Mouse (Mus musculus) kidney, postnatal 25 days (tissue): ENCODE data around the gene Gm9837.
"Not testable (repeated sequence)": the region's sequence is repeated elsewhere in the genome, so short reads cannot be mapped to it uniquely, and the experiment has no call there.

ENCODE experiments used
- DNase-seq, 2 experiments: peaks; one replicate each; pipeline ENCODE4 v3.0.0; 2021; ENCODE audit warnings: mixed read lengths in 2 of 2

Gene Gm9837

DNA sequence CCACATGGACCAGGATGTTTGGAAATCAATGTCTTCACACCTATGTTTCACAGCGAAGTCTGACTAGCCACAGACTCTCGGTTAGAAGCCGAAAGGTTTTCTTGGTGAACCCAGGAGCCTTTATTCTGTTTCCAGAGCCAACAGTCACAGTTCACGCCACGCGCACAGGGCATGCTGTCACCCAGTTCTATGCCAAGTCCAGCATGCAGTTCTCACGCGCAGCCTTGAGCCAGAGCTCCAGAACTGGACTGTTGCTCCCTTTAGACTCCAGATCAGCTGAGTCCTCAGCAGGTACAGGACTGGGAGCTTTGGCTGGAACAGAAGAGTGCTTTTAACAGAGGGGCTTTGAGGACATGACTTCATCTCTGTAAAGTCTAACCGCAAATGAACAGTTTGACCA is 17.9 kb downstream of the Gm9837 start:
- DNase-seq = peak in 1 of 2 experiments; percentile 48

DNA sequence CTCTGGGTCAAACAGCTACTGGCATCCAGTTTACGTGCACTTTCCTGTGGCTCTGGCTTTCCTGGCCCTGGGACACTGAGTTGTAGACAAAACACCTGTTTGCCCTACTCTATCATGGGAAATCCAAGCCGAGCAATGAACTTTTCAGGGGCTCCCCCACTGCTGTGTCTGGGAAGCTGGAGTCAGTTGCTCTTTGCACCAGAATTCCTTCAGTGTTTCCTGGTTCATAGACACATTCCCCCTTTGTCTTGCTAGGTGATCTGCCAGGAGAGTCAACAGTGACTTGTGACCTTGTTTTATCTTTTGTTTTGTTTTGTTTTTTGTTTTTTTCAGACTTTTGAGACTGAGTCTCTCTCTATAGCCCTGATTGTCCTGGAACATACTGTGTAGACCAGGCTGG is 18.9 kb downstream of the Gm9837 start:
- no peak for DNase-seq

DNA sequence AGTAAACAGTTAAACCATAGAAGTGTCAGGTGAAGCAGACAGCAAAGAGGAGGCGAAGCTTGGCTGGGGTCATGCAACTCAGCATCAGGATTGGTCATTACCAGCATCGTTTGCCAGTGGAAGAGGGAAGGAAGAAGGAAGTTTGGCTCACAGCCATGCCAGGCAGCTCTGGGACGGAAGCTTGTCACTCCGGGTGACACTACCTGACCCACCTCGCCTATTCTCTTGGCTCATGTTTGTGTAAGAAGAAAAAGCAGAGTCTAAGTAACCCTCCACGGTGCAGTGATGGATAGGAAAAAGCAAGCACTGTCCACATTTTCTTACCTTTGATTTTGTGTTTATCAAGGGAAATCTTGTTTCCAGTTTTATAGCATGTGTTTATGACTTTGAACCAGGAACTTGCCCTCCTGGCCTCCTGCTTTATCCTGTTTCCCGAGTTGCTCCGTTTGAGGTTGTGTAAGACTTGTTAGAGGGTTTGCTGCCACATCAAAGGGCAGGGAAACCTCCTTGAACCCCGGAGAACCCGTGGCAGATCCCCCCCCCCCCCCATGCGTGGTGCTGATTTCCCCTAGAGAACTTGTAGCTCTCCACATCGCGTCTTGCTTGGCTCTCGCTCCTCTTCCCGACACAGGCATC is 20.1 kb downstream of the Gm9837 start:
- no peak for DNase-seq

DNA sequence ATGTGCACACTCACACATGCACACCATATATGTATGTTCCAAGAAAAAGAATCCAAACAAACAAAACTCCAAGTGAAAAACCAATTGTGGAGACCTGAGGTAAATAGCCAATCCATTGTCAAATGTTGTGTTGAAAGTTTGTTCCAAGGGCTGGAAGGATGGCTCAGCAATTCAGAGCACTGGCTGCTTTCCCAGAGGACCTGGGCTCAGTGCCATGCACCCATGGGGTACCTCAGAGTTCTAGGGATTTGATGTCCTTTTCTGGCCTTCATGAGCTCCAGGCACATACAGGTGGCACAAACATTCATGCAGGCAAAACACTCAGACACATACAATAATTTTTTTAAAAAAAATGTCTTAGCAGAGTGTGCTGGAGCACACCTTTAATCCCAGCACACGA is 21.8 kb downstream of the Gm9837 start:
- DNase-seq = peak; percentile 85 to 87

DNA sequence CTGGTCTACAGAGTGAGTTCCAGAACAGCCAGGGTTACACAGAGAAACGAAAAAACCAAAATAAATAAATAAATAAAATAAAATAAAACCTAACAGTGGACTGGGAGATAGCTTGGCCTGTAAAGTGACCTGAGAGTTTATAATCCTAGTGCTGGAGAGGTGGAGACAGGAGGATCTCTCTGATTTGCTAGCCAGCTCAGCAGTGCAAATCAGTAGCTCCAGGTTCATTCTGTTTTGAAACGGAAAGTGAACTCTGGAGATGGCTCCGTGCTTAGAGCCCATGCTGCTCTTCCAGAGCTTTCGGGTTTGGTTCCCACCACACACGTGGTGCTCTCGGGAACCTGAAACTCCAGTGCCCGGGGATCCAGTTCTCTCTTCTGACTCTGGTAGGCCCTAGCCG is 22.3 kb downstream of the Gm9837 start:
- no peak for DNase-seq

DNA sequence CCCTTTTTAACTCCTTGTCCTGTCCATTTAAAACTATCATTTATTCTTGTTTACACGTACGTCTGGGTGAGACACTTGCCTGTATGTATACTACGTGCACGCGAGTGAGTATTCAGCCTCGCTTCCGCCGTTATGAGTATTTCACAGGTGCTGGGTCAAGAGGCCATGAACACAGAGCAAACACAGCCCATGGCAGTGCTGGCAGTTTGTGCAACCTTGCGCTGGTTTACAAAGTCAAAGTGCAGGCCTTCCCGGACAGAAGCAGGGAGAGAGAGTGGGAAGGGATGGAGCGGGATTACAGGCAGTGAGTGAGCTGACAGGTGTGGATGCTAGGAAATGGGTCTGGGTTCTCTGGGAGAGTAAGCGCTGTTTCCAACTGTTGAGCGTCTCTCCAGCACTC is 24.1 kb downstream of the Gm9837 start:
- no peak for DNase-seq

DNA sequence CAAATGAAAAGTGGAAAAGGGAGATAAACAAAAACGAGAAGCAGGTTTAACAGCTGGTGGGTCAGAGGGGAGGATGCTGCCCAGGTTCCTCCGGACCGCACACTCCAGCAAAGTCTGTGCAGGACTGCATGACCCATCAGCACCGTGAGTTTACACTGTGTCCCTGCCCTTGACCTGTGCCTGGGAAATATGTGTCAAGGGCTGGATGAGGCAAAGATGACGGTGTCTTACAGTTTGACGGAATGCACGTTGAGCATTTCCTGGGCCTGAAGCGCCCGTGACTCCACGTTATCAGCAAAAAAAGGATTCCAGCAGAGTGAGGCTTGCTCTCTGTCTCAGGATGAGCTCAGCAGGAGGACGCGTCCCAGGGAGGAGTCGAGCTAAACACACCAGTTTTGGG is 24.7 kb downstream of the Gm9837 start:
- no peak for DNase-seq

DNA sequence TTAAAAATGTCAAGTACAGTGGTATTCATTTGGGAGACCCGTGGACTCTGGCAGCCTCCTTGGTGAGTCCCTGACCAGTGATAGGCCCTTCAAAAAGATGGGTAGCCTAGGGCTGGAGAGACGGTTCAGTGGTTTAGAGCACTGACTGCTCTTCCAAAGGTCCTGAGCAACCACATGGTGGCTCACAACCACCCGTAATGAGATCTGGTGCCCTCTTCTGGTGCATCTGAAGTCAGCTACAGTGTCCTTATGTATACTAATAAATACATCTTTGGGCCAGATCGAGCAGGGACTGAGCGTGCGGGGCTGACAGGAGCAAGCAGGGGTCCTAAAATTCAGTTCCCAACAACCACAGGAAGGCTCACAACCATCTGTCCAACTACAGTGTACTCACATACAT is 26.4 kb downstream of the Gm9837 start:
- peak in 1 of 2 experiments; percentile 63 for DNase-seq

DNA sequence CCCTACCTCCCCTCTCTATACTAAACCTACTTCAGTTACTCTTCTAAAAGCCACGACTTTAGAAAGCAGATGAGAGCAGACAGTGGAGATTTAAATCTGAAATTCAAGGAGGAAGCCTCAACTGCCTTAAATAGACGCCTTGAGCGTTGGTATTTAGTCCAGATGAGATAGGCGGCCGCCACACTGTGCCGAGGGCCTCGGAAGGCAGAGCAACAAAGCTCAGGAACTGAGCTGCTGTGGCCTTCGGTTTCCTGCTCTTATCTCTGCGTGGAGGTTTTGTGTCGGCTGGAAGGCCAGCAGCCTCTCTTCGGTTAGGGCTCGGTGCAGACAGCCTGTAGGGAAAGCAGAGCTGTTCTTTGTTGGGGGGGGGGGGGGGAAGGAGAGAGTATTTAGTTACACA is 28.4 kb downstream of the Gm9837 start:
- DNase-seq = no peak

DNA sequence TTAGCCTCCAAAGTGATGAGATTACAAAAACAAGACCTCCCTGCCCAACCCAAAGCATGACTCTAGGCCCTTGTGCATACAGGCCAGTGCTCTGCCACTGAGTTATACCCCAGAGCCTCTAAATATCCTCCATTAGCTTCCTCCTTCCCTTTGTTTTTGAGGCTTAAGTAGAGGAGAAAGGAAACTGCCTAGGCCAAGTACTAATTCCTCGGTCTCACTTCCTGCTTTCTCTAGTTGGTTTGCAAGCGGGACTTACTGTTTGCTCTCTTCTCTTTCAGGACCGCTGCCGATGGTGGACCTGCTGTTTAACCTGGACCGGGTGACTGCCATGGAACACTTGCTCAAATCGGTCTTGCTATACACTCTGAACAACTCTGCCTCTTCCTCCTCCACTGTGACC is 33.9 kb downstream of the Gm9837 start:
- no peak for DNase-seq

DNA sequence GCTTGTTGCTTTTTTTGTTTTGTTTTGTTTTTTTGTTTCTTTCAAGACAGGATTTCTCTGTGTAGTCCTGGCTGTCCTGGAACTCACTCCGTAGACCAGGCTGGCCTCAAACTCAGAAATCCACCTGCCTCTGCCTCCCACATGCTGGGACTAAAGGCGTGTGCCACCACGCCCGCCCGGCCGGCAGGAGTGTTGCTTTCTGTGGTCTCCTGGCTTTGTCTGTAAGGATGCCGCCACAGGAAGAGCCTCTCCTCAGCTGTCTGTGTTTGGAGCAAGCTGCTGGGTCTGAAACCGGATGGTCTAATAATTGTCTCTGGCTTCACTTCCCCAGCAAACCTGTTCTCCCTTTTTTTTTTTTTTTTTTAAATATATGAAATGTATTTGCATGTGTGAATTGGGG is 34.8 kb downstream of the Gm9837 start:
- DNase-seq = no peak

DNA sequence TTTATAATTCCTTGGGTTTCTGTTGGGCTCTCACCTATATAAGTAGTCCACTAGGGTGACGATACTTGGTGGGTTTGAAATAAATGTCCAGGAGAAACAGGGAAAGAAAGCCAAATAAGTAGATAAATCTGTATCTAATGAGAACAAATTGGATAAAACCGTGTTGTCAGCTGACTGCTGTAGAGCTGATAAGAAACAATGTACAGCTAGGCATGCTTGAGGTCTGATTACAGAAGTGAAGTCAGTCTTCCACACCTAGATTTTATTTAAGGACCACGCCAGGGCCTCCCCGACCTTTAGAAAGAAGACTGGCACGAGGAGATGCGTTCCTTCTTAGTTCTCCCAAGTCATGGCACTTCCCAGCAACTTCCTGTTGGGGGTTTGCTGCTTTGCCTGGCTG is 37.2 kb downstream of the Gm9837 start:
- no peak for DNase-seq

DNA sequence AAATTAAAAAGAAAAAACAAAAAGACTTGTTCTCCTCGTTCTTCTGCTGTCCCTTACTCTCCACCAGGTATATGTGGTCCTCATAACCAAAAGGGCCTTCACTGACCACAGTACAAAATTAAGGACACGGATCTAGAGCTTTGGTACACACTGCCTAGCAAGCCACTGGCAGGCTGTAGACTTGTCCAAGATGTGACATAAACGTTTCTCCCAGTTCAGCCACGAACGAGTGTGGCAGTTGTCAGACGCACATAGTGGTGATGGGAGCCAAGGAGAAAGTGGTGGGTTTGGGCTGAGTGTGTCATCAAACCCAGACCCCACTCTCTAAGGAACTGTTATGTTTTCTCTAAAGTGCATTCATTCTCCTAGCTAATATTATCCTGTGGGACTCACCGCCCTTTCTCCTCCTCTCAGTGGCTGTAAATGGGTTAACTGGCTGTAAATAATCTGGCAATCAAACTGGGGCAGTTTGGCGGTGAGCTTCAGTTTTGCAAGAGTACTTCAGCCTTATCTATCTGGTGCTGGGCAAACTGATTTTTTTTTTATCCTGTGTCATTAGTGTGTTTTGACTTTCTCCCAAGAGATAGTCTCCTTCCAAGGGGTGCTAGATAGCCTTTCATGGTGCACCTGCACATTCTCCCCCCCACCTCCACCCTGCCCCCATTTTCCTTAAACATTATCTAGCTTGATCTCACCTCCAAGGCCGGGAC is 38.8 kb downstream of the Gm9837 start:
- no peak for DNase-seq

DNA sequence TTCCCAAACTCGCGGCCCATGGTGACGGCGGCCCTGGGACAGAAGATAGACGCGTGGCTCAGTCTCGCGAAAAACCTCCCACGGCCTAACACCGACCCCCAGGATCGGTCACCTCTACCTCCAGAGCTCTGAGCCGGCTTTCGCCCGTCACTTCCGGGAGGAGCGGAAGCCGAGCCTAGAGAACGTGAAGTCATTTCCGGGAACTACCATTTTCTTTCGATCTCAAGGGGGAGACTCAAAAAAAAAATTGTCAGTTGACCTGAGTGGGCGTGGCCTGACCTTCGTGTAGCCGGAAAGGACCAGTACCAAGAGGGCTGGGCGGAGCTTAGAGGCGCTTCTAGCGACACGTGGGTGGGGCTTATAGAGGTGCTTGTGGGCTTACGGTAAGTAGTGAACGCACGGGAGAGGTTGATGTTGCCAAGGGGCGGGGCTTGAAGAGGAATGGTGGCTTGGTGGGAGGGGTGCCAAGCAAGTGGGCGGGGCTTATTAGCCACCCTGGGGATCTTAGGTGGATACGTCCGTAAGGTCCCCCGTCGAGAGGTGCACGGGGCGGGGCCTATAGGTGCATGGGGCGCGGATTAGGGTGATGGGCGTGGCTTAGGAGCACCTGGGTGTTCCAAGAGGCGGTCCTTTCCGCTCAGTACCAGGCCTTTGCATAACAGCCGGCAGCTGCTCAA is 39.5 kb downstream of the Gm9837 start, which contains the start of the genes Uqcrq and Gdf9:
Gene Uqcrq, minus strand, starts transcription at position 162 of the 677 bp plus-strand sequence.
Gene Gdf9, plus strand, starts transcription at position 354 of the 677 bp plus-strand sequence.
- peak; percentile 100 for DNase-seq

DNA sequence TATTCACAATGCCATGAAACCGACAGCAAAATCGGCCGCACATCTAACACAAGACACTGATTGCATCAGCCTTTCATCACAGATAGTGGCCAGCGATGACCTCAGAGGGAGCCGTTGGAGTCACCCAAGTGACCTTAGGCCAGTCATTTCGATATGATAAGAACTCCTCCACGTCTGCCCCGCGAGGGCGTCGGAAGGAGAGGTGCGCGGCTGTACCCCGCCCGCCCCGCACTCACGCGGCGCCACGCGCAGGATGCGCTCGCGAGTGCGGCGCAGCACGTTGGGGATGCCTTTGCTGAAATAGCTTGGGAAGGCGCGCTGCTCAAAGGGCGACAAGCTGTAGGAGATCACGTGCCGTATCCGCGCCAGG is 40.0 kb downstream of the Gm9837 start:
- no peak for DNase-seq

DNA sequence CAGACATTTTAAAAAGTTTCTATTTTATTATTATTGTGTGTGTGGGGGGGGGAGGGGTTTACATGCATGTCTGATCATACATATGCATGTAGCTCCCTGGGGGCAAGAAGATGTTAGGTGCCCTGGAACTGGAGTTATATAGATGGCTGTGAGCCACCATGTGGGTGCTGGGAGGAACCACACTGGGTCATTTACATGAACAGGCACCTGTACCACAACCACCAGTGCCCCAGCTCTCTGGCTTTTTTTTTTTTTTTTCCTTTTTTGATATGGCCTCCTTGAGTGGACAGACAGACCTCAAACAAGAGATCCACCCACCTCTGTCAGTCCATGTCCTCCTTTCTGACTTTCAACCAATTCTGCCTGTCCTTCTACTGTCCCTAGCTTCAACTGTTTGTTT is 41.1 kb downstream of the Gm9837 start:
- DNase-seq = no peak

DNA sequence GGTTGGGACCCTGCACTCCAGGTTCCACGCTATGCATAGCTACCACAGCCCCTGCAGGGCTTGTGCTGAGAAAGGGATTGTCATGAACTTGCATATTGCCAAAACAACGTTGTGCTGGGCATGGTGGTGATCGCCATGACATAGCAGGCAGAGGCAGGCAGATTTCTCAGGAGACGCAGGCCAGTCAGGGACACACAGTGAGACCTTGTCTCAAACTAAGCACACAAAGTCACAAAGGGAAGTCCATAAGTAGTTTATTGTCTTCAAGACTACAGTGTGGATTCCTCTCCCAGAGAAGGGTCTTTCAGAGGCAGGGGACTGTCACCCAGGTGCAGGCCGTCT is 41.6 kb downstream of the Gm9837 start:
- no peak for DNase-seq

DNA sequence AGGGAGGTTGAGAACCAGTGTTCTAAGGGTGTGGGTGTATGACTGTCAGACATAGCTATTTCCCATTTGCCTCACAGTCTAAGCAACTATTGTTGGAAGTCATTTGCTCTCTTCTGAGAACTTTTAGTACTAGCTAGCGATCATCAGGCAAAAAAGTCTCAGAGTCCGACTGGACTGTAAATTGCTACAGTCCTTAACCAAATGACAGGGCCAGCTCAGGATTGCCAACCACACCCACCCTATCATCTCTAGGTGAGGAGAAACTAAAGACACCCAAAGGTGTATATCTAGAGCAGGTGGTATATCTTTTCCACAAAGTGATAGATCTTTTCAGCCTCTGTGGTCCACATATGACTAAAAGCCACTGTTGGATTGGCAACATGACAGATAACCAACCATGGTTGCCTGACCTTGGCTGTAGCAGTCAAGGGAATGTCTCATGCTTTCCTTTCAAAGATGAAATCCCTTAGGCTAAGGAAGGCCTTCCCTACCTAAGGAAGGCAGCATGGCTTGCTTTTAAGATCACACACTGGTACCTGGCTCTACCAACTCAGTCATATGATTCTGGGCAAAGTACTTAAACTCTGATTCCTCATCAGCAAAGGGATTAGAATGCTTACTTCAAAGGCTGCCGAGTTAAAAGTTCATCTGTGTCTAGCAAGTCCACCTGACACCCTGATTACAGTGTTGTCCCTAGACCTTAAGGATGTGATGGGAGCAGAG is 42.1 kb downstream of the Gm9837 start:
- no peak for DNase-seq

DNA sequence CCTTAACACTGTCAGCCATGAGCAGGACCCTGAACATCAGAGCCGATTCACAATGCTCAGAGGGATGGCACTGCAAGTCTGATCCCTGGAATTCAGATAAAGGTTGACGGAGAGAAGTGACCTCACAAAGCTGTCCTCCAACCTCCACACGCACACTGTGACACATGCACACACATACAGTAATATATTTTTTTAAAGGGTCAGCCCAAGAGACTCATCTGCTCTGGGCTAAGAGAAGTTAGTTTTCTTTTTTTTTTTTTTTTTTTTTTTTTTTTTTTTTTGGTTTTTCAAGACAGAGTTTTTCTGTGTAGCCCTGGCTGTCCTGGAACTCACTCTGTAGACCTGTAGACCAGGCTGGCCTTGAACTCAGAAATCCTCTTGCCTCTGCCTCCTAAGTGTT is 43.4 kb downstream of the Gm9837 start:
- not testable (repeated sequence) for DNase-seq

DNA sequence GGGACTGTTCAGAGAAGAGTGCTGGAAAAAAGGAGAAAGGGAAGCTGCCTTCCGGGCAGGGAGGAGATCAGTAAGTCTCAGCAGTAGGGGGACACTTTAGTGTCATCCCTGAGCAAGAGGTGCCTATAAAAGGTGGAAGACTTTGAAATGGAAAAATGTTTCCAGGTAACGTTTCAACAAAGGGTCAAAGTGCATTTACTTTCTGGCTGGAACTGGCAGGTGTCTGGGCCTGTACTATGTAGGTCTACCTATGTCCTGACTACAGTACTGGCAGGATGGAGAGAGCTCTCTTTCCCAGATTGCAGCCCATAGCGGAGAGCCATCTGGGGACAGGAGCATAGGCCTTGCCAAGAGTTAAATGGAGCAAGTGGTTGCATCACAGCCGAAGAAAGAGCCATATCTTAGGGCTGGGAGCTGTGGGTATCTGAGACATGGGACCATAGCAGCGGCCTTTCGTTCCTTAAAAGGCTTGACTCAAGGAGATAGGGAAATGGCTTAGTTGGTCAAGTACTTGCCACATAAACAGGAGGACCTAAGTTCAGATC is 44.5 kb downstream of the Gm9837 start:
- peak in 1 of 2 experiments; percentile 43 for DNase-seq

DNA sequence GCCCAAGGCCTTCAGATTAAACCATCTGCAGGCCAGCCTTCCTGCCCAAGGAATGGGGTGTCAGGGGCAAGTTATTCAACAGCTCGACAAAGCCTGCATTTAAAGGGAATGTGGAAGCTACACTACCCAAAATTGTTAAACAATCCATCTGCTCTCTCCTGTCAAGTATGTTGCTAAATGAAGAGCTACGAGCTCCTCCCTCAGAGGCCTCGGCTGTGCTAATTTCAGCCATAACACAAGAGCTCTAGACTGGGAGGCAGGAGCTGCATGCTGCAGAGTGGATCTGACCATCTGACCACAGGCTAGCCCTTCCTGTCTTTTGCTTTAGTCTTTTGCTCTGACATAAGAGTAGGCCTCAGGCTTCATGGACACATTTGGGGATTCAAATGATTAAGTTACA is 45.0 kb downstream of the Gm9837 start:
- DNase-seq = no peak

DNA sequence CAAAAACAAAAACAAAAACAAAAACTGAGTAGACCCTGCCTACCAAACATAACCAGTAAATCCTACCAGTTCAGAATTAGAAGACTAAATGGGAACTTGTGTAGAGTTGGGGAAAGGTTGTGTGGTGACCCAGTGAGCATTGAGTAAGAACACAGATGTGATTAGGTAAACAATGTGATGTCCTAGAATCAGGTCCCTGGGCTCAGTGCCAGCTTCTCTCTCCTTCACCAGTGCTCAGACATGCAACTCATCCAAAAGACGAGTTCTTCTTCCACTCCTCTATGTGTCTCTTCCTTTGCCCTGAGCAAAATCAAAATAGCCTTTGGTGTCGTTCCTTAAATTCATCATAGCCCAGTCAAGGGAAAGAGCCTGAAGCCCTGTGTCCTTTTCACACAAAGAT is 45.5 kb downstream of the Gm9837 start:
- peak in 1 of 2 experiments; percentile 54 for DNase-seq

DNA sequence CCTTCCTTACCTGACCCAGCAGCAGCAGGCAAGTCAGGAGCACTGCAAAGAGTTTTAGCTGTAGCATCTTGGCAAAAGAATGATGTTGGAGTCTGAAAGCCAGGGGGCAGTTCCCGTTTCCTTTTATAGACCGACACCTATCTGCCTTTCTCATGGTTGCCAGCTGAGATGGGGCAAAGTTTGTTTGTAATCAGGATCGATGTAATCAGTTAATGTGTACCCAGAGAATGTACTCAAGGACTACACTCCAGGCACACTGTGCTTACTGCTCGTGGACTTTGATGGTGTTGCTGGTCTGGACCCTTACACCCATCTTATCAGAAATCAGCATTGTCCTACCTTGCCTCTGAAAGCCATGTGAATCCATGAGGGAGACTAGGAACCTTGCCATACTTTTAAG is 47.2 kb downstream of the Gm9837 start, which contains the start of gene Leap2:
Gene Leap2, minus strand, starts transcription at position 135 of the 400 bp plus-strand sequence.
- DNase-seq = no peak
